Mouse (Mus musculus) stomach, postnatal 0 days (tissue): ENCODE measurements at regions not wholly inside any gene's neighbourhood (a gene's known extent, or its start where the extent isn't known, plus 50 kb on each side); places are given as distances from the start of the nearest gene placed in this dataset.

ENCODE experiments used
- CTCF ChIP-seq: IDR thresholded peaks from 2 replicates; pipeline ENCODE4 v1.5.1; 2016; ENCODE audit warnings: antibody characterized with exemption, low read depth, mild to moderate bottlenecking, moderate library complexity
- EP300 ChIP-seq: optimal IDR thresholded peaks from 2 replicates; pipeline ENCODE3; 2016; ENCODE audit warnings: antibody characterized with exemption

DNA sequence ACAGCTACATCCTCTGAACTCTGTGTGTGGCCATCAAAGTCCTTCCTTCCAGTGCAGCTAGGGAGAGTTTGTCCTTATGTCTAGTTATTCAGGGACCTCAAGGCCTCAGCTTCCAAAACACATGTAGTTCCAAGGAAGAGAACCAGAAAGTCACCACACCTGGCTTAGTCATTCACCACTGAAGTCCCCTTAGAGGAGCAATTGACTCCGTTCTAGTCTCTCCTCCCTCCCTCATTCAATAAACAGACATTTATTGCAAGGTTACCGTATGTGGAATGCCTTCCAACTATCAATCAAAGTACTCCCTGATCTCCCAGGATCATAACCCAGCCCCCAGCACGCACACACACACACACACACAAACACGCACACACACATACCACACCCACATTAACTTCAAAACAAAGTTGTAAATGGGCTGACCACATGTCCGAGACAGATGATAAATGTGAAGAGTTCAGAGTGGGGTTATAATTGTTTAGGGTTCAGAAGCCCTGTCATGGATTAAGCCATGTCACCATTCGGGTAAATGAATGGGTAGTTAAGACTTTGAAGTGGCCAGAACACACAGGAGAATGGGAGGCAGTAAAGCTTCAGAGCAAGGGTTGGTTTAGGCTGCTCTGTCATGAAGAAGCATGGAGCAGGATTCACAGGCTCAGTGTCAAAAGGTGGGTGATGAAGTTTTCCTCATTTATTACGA lies 141.4 kb downstream of the Irs2 start:
- no peak for TF ChIP-seq CTCF
- TF ChIP-seq EP300: no peak
